Mouse (Mus musculus): ENCODE measurements around the gene Zbtb7b. TPM values are rescaled to one million over a fixed set of nuclear protein-coding genes. Genes with fewer than 3 reads are reported as not detected.

Zbtb7b gene
- polyA plus RNA-seq, 1 experiment: 47.0 TPM

GRCm38 (mm10) chr3:89382033-89382882, 12.3 kb downstream of the Zbtb7b start:
- TF ChIP-seq TCF12 (IDR thresholded peaks at IDR 0.05; ENCODE audit: insufficient read depth, poor library complexity, severe bottlenecking) (no peak), CEBPB (IDR thresholded peaks at IDR 0.05; ENCODE audit: insufficient read depth, poor library complexity, severe bottlenecking) (no peak), MYOG (IDR thresholded peaks at IDR 0.05; ENCODE audit: control insufficient read depth in 1 of 3, insufficient read depth in 1 of 3, insufficient read length in 2 of 3, low read depth in 2 of 3) (no peak), MYOD1 (IDR thresholded peaks at IDR 0.05; ENCODE audit: control insufficient read depth in 1 of 3, insufficient read length in 2 of 3, low read depth in 2 of 3) (no peak), USF1 (IDR thresholded peaks at IDR 0.05; ENCODE audit: low read depth) (no peak), POLR2AphosphoS2 (IDR thresholded peaks at IDR 0.05; ENCODE audit: insufficient read length, low read depth) (no peak), MAX (IDR thresholded peaks at IDR 0.05; ENCODE audit: low read depth) (no peak), POLR2A (IDR thresholded peaks at IDR 0.05; ENCODE audit: insufficient read length, low read depth) (no peak), SRF (IDR thresholded peaks at IDR 0.05; ENCODE audit: control insufficient read depth, insufficient read length, low read depth) (no peak)

GRCm38 (mm10) chr3:89381233-89381632, 13.3 kb downstream of the Zbtb7b start:
- Histone ChIP-seq H3K4me2 (ENCODE audit: low read depth) (no peak overlapping the region), H3K27me3 (ENCODE audit: control insufficient read depth, insufficient read depth, insufficient read length) (no peaks in the 10 kb centered on the region), H3K4me3 (no peak overlapping the region), H3K79me2 (ENCODE audit: control insufficient read depth, insufficient read depth) (peaks cover 27% of the 10 kb centered on the region), H3K36me3 (ENCODE audit: control insufficient read depth, insufficient read depth) (peaks cover 19% of the 10 kb centered on the region), H3ac (ENCODE audit: control insufficient read depth, insufficient read length) (no peak overlapping the region)
- TF ChIP-seq CEBPB (IDR thresholded peaks at IDR 0.05; ENCODE audit: insufficient read depth, poor library complexity, severe bottlenecking): no peak
- no peak for TF ChIP-seq TCF12 (IDR thresholded peaks at IDR 0.05; ENCODE audit: insufficient read depth, poor library complexity, severe bottlenecking)
- TF ChIP-seq POLR2A (IDR thresholded peaks at IDR 0.05; ENCODE audit: insufficient read length, low read depth): no peak
- TF ChIP-seq E2F4 (IDR thresholded peaks at IDR 0.05; ENCODE audit: insufficient read depth): no peak
- TF ChIP-seq MYOD1 (IDR thresholded peaks at IDR 0.05; ENCODE audit: control insufficient read depth in 1 of 3, insufficient read length in 2 of 3, low read depth in 2 of 3): peak in 2 of 3 experiments; percentile 16 to 18
- no peak for TF ChIP-seq SRF (IDR thresholded peaks at IDR 0.05; ENCODE audit: control insufficient read depth, insufficient read length, low read depth)

More at GRCm38 (mm10) chr3:89382033-89382882, 12.3 kb downstream of the Zbtb7b start:
- peaks cover 19% of the 10 kb centered on the region for H3K36me3 ChIP-seq (ENCODE audit: control insufficient read depth, insufficient read depth)
- H3ac ChIP-seq (ENCODE audit: control insufficient read depth, insufficient read length): no peak overlapping the region
- H3K79me2 ChIP-seq (ENCODE audit: control insufficient read depth, insufficient read depth): peaks cover 27% of the 10 kb centered on the region
- no peak overlapping the region for H3K4me2 ChIP-seq (ENCODE audit: low read depth)
- no peak overlapping the region for H3K4me3 ChIP-seq
- H3K27me3 ChIP-seq (ENCODE audit: control insufficient read depth, insufficient read depth, insufficient read length): no peaks in the 10 kb centered on the region

- H3K27me3 ChIP-seq (ENCODE audit: control insufficient read depth, insufficient read depth, insufficient read length): no peaks in the 10 kb centered on the region
- H3K4me3 ChIP-seq: no peak overlapping the region
- TF ChIP-seq TCF12 (IDR thresholded peaks at IDR 0.05; ENCODE audit: insufficient read depth, poor library complexity, severe bottlenecking) (no peak), USF1 (IDR thresholded peaks at IDR 0.05; ENCODE audit: low read depth) (no peak), REST (IDR thresholded peaks at IDR 0.05; ENCODE audit: insufficient read depth, insufficient read length) (no peak), POLR2AphosphoS2 (IDR thresholded peaks at IDR 0.05; ENCODE audit: insufficient read length, low read depth) (no peak)
- peaks cover 27% of the 10 kb centered on the region for H3K79me2 ChIP-seq (ENCODE audit: control insufficient read depth, insufficient read depth)
- H3K36me3 ChIP-seq (ENCODE audit: control insufficient read depth, insufficient read depth): peaks cover 15% of the 10 kb centered on the region
- no peak overlapping the region for H3ac ChIP-seq (ENCODE audit: control insufficient read depth, insufficient read length)
- no peak overlapping the region for H3K4me2 ChIP-seq (ENCODE audit: low read depth)
These were observed 13.9 kb downstream of the Zbtb7b start for GRCm38 (mm10) chr3:89380711-89381110.

DNA sequence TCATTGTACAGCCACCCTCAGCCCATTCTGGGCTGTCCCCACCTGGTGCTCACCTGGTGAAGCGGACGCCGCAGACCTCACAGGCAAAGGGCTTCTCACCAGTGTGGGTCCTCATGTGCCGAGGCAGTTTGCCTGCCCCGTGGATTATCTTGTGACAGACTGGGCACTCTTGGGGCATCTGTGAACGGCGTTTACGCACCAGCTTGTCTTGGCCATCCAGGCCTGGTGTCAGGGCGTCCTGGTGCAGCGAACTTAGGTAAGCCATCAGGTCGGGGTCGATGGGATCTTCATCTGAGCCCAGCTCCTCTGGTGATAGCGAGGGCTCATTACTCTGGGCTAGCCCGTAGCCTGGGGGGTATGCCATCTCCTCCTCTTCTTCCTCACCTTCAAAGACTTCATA, 14.3 kb downstream of the Zbtb7b start:
- peaks cover 14% of the 10 kb centered on the region for H3K36me3 ChIP-seq (ENCODE audit: control insufficient read depth, insufficient read depth)

DNA sequence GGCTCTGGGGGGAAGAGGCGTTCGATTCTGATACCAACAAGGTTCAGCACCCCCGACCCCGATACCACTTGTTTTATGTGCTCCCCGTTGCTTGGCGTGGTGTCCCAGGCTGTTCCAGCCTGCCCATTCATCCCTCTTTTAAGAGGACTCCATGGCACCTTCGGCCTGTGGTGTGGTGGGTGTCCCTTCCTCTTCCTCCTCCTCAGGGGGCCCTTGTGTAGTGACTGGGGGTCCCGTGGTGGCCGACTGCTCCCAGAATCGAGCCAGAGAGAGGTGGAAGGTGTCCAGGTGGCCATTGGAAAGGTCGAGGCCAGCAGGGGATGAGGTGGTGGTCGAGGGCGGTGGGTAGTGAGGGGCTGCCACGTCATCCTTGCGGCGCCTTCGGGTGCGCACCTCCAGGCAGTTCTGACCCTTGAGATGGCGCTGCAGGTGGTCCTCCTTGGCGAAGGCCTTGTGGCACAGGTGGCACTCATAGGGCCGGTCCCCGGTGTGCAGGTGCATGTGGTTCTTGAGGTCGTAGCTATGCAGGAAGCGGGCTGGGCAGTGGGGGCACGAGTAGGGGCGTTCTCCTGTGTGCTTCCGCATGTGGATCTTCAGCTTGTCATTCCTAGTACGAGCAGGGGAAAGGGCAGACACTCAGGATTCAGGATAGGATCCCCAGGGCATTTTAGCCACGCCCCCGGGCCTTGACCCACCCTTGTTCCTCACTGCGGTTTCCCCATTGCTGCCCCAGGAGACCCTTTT, 15.0 kb downstream of the Zbtb7b start:
- Histone ChIP-seq H3K27me3 (ENCODE audit: control insufficient read depth, insufficient read depth, insufficient read length) (no peaks in the 10 kb centered on the region), H3K4me3 (peak overlapping the region; percentile 7), H3ac (ENCODE audit: control insufficient read depth, insufficient read length) (no peak overlapping the region), H3K36me3 (ENCODE audit: control insufficient read depth, insufficient read depth) (peaks cover 14% of the 10 kb centered on the region), H3K4me2 (ENCODE audit: low read depth) (no peak overlapping the region), H3K79me2 (ENCODE audit: control insufficient read depth, insufficient read depth) (peaks cover 19% of the 10 kb centered on the region)
- peak; percentile 53 for TF ChIP-seq POLR2AphosphoS2 (IDR thresholded peaks at IDR 0.05; ENCODE audit: insufficient read length, low read depth)
- no peak for TF ChIP-seq MYOD1 (IDR thresholded peaks at IDR 0.05; ENCODE audit: control insufficient read depth in 1 of 3, insufficient read length in 2 of 3, low read depth in 2 of 3)

More for the DNA sequence above, 14.3 kb downstream of the Zbtb7b start:
- peaks cover 25% of the 10 kb centered on the region for H3K79me2 ChIP-seq (ENCODE audit: control insufficient read depth, insufficient read depth)
- no peak overlapping the region for H3K4me3 ChIP-seq
- H3ac ChIP-seq (ENCODE audit: control insufficient read depth, insufficient read length): no peak overlapping the region
- TF ChIP-seq E2F4 (IDR thresholded peaks at IDR 0.05; ENCODE audit: insufficient read depth) (no peak), MYOD1 (IDR thresholded peaks at IDR 0.05; ENCODE audit: control insufficient read depth in 1 of 3, insufficient read length in 2 of 3, low read depth in 2 of 3) (no peak), TCF12 (IDR thresholded peaks at IDR 0.05; ENCODE audit: insufficient read depth, poor library complexity, severe bottlenecking) (no peak), POLR2AphosphoS2 (IDR thresholded peaks at IDR 0.05; ENCODE audit: insufficient read length, low read depth) (no peak), TCF3 (IDR thresholded peaks at IDR 0.05; ENCODE audit: insufficient read length, low read depth) (no peak), POLR2A (IDR thresholded peaks at IDR 0.05; ENCODE audit: insufficient read length, low read depth) (no peak), REST (IDR thresholded peaks at IDR 0.05; ENCODE audit: insufficient read depth, insufficient read length) (no peak), USF1 (IDR thresholded peaks at IDR 0.05; ENCODE audit: low read depth) (no peak), MYOG (IDR thresholded peaks at IDR 0.05; ENCODE audit: control insufficient read depth in 1 of 3, insufficient read depth in 1 of 3, insufficient read length in 2 of 3, low read depth in 2 of 3) (no peak)
- H3K4me2 ChIP-seq (ENCODE audit: low read depth): no peak overlapping the region
- H3K27me3 ChIP-seq (ENCODE audit: control insufficient read depth, insufficient read depth, insufficient read length): no peaks in the 10 kb centered on the region

All from myocyte (in vitro differentiated cells).